Mouse (Mus musculus): ENCODE measurements around the gene Atoh7. TPM values are rescaled to one million over a fixed set of nuclear protein-coding genes. Genes with fewer than 3 reads are reported as not detected.

Gene Atoh7
- polyA plus RNA-seq, 1 experiment from 2014 or later, result not detected

Other genes starting within 250 kb of the Atoh7 start
- 22.7 and 26.9 TPM in 2 replicates for gene Tet1, start 190.7 kb upstream of the Atoh7 start, polyA plus RNA-seq (2015; fragmentation: Nextera tagmentation; extraction: Ambion mirVana)
- gene Slc25a16, start 179.0 kb upstream of the Atoh7 start, polyA plus RNA-seq (2015; fragmentation: Nextera tagmentation; extraction: Ambion mirVana), result 13.8 and 14.0 TPM in 2 replicates
- 12.0 and 14.4 TPM in 2 replicates for gene Dna2, start 152.6 kb upstream of the Atoh7 start, polyA plus RNA-seq (2015; fragmentation: Nextera tagmentation; extraction: Ambion mirVana)
- gene Rufy2, start 119.4 kb upstream of the Atoh7 start, polyA plus RNA-seq (2015; fragmentation: Nextera tagmentation; extraction: Ambion mirVana), result 16.5 and 16.9 TPM in 2 replicates
- gene Hnrnph3, start 75.4 kb upstream of the Atoh7 start, polyA plus RNA-seq (2015; fragmentation: Nextera tagmentation; extraction: Ambion mirVana), result 68.9 and 75.5 TPM in 2 replicates
- gene Pbld2, start 75.3 kb upstream of the Atoh7 start, polyA plus RNA-seq (2015; fragmentation: Nextera tagmentation; extraction: Ambion mirVana), result 0.77 and 0.89 TPM in 2 replicates
- 0.51 and 0.72 TPM in 2 replicates for gene Pbld1, start 39.5 kb upstream of the Atoh7 start, polyA plus RNA-seq (2015; fragmentation: Nextera tagmentation; extraction: Ambion mirVana)
- 12.3 and 14.4 TPM in 2 replicates for gene Mypn, start 104.3 kb downstream of the Atoh7 start, polyA plus RNA-seq (2015; fragmentation: Nextera tagmentation; extraction: Ambion mirVana)
- gene Herc4, start 144.2 kb downstream of the Atoh7 start, polyA plus RNA-seq (2015; fragmentation: Nextera tagmentation; extraction: Ambion mirVana), result 37.4 and 38.5 TPM in 2 replicates

Data from heart, embryonic 16.5 days (tissue).